Mouse (Mus musculus) midbrain, embryonic 14.5 days (tissue): ENCODE data around the gene Gm17087. TPM values are rescaled to one million over a fixed set of nuclear protein-coding genes. Genes with fewer than 3 reads are reported as not detected.

Experiments
- ATAC-seq: fragments of 200-750 bp; cut with Nextera tagmentation; 2 replicates; pipeline ENCODE4 v1.8.0; 2017; ENCODE audit warnings: moderate number of reproducible peaks, moderate library complexity; ENCODE audit not compliant: low FRiP score, low TSS enrichment
- DNase-seq: peaks from one replicate; pipeline ENCODE4 v3.0.0-alpha.2; 2015
- H3K27ac ChIP-seq: fragments of 300-500 bp; sonication (generic); replicated peaks from 2 replicates; pipeline ENCODE4 v1.5.1; 2014; ENCODE audit warnings: mild to moderate bottlenecking, low read depth, low read length, moderate library complexity
- H3K27me3 ChIP-seq: fragments of 300-500 bp; sonication (generic); 2 replicates; pipeline ENCODE4 v1.6.1; 2014; ENCODE audit warnings: low read length, control low read depth, mixed read lengths; ENCODE audit not compliant: control insufficient read depth, insufficient read depth
- H3K36me3 ChIP-seq: fragments of 300-500 bp; sonication (generic); 2 replicates; pipeline ENCODE4 v1.6.1; 2014; ENCODE audit warnings: low read length, control low read depth; ENCODE audit not compliant: control insufficient read depth, insufficient read depth
- H3K4me1 ChIP-seq: fragments of 300-500 bp; sonication (generic); 2 replicates; pipeline ENCODE4 v1.6.1; 2014; ENCODE audit warnings: mild to moderate bottlenecking, antibody characterized with exemption, low read length, control low read depth; ENCODE audit not compliant: control insufficient read depth, insufficient read depth
- H3K4me2 ChIP-seq: fragments of 300-500 bp; sonication (generic); 2 replicates; pipeline ENCODE4 v1.6.1; 2014; ENCODE audit warnings: mild to moderate bottlenecking, low read length, moderate library complexity
- H3K4me3 ChIP-seq: fragments of 300-500 bp; sonication (generic); replicated peaks from 2 replicates; pipeline ENCODE4 v1.5.1; 2014; ENCODE audit warnings: low read depth, low read length
- H3K9ac ChIP-seq: fragments of 300-500 bp; sonication (generic); replicated peaks from 2 replicates; pipeline ENCODE4 v1.6.1; 2014; ENCODE audit warnings: mild to moderate bottlenecking, low read length, moderate library complexity
- H3K9me3 ChIP-seq: fragments of 300-500 bp; sonication (generic); 2 replicates; pipeline ENCODE4 v1.6.1; 2016; ENCODE audit warnings: low read length, control low read depth, mixed read lengths; ENCODE audit not compliant: control insufficient read depth
- WGBS: fragments of 180-500 bp; shearing (Covaris S2); extraction: QIAGEN DNeasy Blood & Tissue Kit; methylation state at CpG from one replicate; pipeline ENCODE4 v1.1.7; 2014; 5-methylcytosine and 5-hydroxymethylcytosine counted together
- polyA plus RNA-seq: library from polyadenylated mRNA; unstranded; fragments of >200 nt; fragmentation: Nextera tagmentation; extraction: Ambion mirVana; gene quantifications from 2 replicates; pipeline ENCODE4 v1.2.1, GENCODE M21; 2014

The Gm17087 gene
- polyA plus RNA-seq, 1 experiment from 2014 or later, result not detected

- Histone ChIP-seq H3K4me1 (no peaks in the 10 kb centered on the region), H3K4me2 (no peak overlapping the region), H3K27me3 (no peaks in the 10 kb centered on the region), H3K9me3 (no peaks in the 10 kb centered on the region), H3K27ac (no peak overlapping the region), H3K36me3 (no peaks in the 10 kb centered on the region), H3K9ac (no peak overlapping the region), H3K4me3 (no peak overlapping the region)
- DNase-seq (no peak), ATAC-seq (no peak)
- 64% methylated on average over 3 of the region's 3 CpGs for WGBS
Observed at GRCm38 (mm10) chr17:8553601-8554000, 13.1 kb downstream of the Gm17087 start.

GRCm38 (mm10) chr17:8552346-8553035, 14.3 kb downstream of the Gm17087 start:
- H3K4me2 ChIP-seq, result no peak overlapping the region
- H3K9ac ChIP-seq, result no peak overlapping the region
- H3K27me3 ChIP-seq, result no peaks in the 10 kb centered on the region
- no peak overlapping the region for H3K4me3 ChIP-seq
- no peak for ATAC-seq
- no peaks in the 10 kb centered on the region for H3K9me3 ChIP-seq
- H3K27ac ChIP-seq, result no peak overlapping the region
- no peaks in the 10 kb centered on the region for H3K4me1 ChIP-seq
- no peaks in the 10 kb centered on the region for H3K36me3 ChIP-seq
- DNase-seq, result no peak
- WGBS, result 89% methylated on average over 8 of the region's 8 CpGs

GRCm38 (mm10) chr17:8551641-8552040, 15.1 kb downstream of the Gm17087 start:
- no peaks in the 10 kb centered on the region for H3K4me1 ChIP-seq
- H3K9ac ChIP-seq, result no peak overlapping the region
- H3K27ac ChIP-seq, result no peak overlapping the region
- ATAC-seq (no peak), DNase-seq (no peak)
- no peak overlapping the region for H3K4me2 ChIP-seq
- no peaks in the 10 kb centered on the region for H3K9me3 ChIP-seq
- no peaks in the 10 kb centered on the region for H3K36me3 ChIP-seq
- H3K4me3 ChIP-seq, result no peak overlapping the region
- WGBS, result 81% methylated on average over 3 of the region's 3 CpGs
- no peaks in the 10 kb centered on the region for H3K27me3 ChIP-seq

- no peak overlapping the region for H3K4me2 ChIP-seq
- H3K27me3 ChIP-seq, result no peaks in the 10 kb centered on the region
- 84% methylated on average over 4 of the region's 4 CpGs for WGBS
- H3K9ac ChIP-seq, result no peak overlapping the region
- H3K4me1 ChIP-seq, result no peaks in the 10 kb centered on the region
- H3K36me3 ChIP-seq, result no peaks in the 10 kb centered on the region
- ATAC-seq (no peak), DNase-seq (no peak)
- H3K9me3 ChIP-seq, result no peaks in the 10 kb centered on the region
- no peak overlapping the region for H3K4me3 ChIP-seq
- no peak overlapping the region for H3K27ac ChIP-seq
Observed at GRCm38 (mm10) chr17:8548733-8549132, 18.0 kb downstream of the Gm17087 start.

- no peak overlapping the region for H3K27ac ChIP-seq
- no peaks in the 10 kb centered on the region for H3K27me3 ChIP-seq
- no peak overlapping the region for H3K4me2 ChIP-seq
- 92% methylated on average over 9 of the region's 9 CpGs for WGBS
- no peak overlapping the region for H3K4me3 ChIP-seq
- ATAC-seq, result no peak
- H3K36me3 ChIP-seq, result no peaks in the 10 kb centered on the region
- no peaks in the 10 kb centered on the region for H3K4me1 ChIP-seq
- no peak for DNase-seq
- H3K9ac ChIP-seq, result no peak overlapping the region
- no peaks in the 10 kb centered on the region for H3K9me3 ChIP-seq
Observed at GRCm38 (mm10) chr17:8546366-8546765, 20.4 kb downstream of the Gm17087 start.

- Histone ChIP-seq H3K27ac (no peak overlapping the region), H3K9me3 (no peaks in the 10 kb centered on the region), H3K4me2 (no peak overlapping the region), H3K9ac (no peak overlapping the region), H3K27me3 (no peaks in the 10 kb centered on the region), H3K36me3 (no peaks in the 10 kb centered on the region), H3K4me1 (no peaks in the 10 kb centered on the region), H3K4me3 (no peak overlapping the region)
- no peak for DNase-seq
- WGBS, result 69% methylated on average over 14 of the region's 14 CpGs
- ATAC-seq, result no peak
Observed at GRCm38 (mm10) chr17:8541974-8542538, 24.7 kb downstream of the Gm17087 start.

- 73% methylated on average over 3 of the region's 3 CpGs for WGBS
- no peak overlapping the region for H3K4me3 ChIP-seq
- no peak overlapping the region for H3K9ac ChIP-seq
- DNase-seq (peak; percentile 7), ATAC-seq (no peak)
- no peaks in the 10 kb centered on the region for H3K36me3 ChIP-seq
- H3K27ac ChIP-seq, result no peak overlapping the region
- no peaks in the 10 kb centered on the region for H3K4me1 ChIP-seq
- no peaks in the 10 kb centered on the region for H3K9me3 ChIP-seq
- H3K27me3 ChIP-seq, result no peaks in the 10 kb centered on the region
- H3K4me2 ChIP-seq, result no peak overlapping the region
Observed at GRCm38 (mm10) chr17:8538102-8538501, 28.6 kb downstream of the Gm17087 start.

GRCm38 (mm10) chr17:8536522-8536921, 30.2 kb downstream of the Gm17087 start:
- Histone ChIP-seq H3K4me3 (no peak overlapping the region), H3K36me3 (no peaks in the 10 kb centered on the region), H3K9me3 (no peaks in the 10 kb centered on the region), H3K4me1 (no peaks in the 10 kb centered on the region), H3K27me3 (no peaks in the 10 kb centered on the region), H3K9ac (no peak overlapping the region), H3K4me2 (no peak overlapping the region), H3K27ac (no peak overlapping the region)
- DNase-seq, result no peak
- ATAC-seq, result no peak
- WGBS, result 81% methylated on average over 6 of the region's 6 CpGs

- no peaks in the 10 kb centered on the region for H3K4me1 ChIP-seq
- no peak overlapping the region for H3K9ac ChIP-seq
- H3K27me3 ChIP-seq, result no peaks in the 10 kb centered on the region
- H3K27ac ChIP-seq, result no peak overlapping the region
- no peak overlapping the region for H3K4me2 ChIP-seq
- ATAC-seq, result no peak
- no peak overlapping the region for H3K4me3 ChIP-seq
- DNase-seq, result no peak
- no peaks in the 10 kb centered on the region for H3K36me3 ChIP-seq
- WGBS, result 52% methylated on average over 3 of the region's 3 CpGs
- H3K9me3 ChIP-seq, result no peaks in the 10 kb centered on the region
Observed at GRCm38 (mm10) chr17:8533828-8534227, 32.9 kb downstream of the Gm17087 start.
